Mouse (Mus musculus) bone marrow macrophage, adult 2 months (primary cell): Measurements from ENCODE around the gene Hivep3.

Source experiments
- CTCF ChIP-seq: IDR thresholded peaks from 2 replicates; pipeline ENCODE4 v1.5.1; 2012; ENCODE audit warnings: low read depth, mild to moderate bottlenecking, low read length, moderate library complexity
- POLR2A ChIP-seq: IDR thresholded peaks from 2 replicates; pipeline ENCODE4 v1.6.1; 2012; ENCODE audit warnings: mild to moderate bottlenecking, low read depth, low read length, borderline replicate concordance

DNA sequence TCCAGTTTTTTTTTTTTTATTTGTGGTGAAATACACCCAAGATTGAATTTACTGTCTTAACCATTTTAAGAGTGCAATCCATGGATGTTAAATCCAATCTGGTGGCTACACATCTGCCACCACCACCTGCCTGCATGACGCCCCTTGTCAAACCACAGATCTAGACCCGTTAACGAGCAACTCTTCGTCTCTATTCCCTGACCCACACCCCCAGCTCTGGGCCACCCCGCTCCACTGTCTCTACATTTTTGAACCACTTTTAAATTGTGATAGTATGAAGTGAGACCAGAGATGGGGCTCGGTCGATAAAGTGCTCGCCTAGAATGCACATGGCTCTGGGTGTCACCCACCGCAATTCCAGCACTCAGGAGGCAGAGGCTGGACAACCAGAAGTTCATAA, 322.9 kb downstream of the Hivep3 start:
- TF ChIP-seq CTCF = no peak
- no peak for TF ChIP-seq POLR2A
